32 mouse cellular contexts compared by ENCODE assay signal in the genomic region with DNA sequence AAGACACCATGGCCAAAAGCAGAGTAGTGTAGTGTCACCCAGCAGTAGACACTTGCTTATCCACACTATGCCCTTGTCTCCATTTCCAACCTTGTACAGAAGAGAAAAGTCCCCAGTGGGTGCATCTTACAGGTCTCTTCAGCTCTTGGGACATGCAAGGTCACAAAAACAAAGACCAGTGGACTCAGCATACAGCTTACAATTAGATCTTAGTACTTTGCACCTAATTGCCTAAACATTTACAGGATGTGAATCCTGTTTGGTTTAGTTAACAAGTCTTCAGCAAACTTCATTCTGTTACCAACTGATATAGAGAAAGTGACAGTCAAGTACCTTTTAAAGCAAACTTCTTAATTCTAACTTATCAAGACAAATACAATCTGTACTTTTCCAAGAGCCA.
"Had no signal": no experiment of that assay in that cellular context is flagged by ENCODE, and none has a peak within 500 bp of the region (broad histone marks: within the 10 kb centered on the region; RNA-seq: fewer than 3 reads in every experiment).

No protein-coding gene starts in this region.

- H3K4me1 ChIP-seq: limb, embryonic 10.5 days; limb, embryonic 12.5 days; limb, embryonic 13.5 days; limb, embryonic 15.5 days; liver, embryonic 12.5 days; liver, embryonic 13.5 days; liver, embryonic 15.5 days; lung, embryonic 15.5 days; megakaryocyte, embryonic 14.5 days; midbrain, embryonic 10.5 days; midbrain, embryonic 12.5 days; midbrain, embryonic 13.5 days; midbrain, embryonic 15.5 days; neural tube, embryonic 12.5 days had no signal

- DNase-seq: left cerebral cortex, postnatal 4 days; liver; liver, embryonic 13.5 days; liver, postnatal 0 days; lung, adult 18-20 months; lung, adult 2 months; lung, embryonic 14.5 days; lung, postnatal 10 days; lung, postnatal 14 days; lung, postnatal 36 days; lung, postnatal 4 days; midbrain, embryonic 14.5 days had no signal

- H3K27me3 ChIP-seq: limb, embryonic 12.5 days; limb, embryonic 13.5 days; limb, embryonic 15.5 days; liver, embryonic 12.5 days; liver, embryonic 13.5 days; liver, embryonic 15.5 days; lung, embryonic 15.5 days; megakaryocyte, embryonic 14.5 days; midbrain, embryonic 12.5 days; midbrain, embryonic 13.5 days; midbrain, embryonic 15.5 days; neural tube, embryonic 12.5 days had no signal

- H3K27ac ChIP-seq: limb, embryonic 10.5 days; limb, embryonic 12.5 days; limb, embryonic 13.5 days; limb, embryonic 15.5 days; liver, embryonic 12.5 days; liver, embryonic 13.5 days; liver, embryonic 14.5 days; liver, embryonic 15.5 days; lung, embryonic 15.5 days; macrophage; midbrain, embryonic 10.5 days; midbrain, embryonic 12.5 days; midbrain, embryonic 13.5 days; midbrain, embryonic 15.5 days; neural tube, embryonic 12.5 days had no signal

- H3K9ac ChIP-seq: limb, embryonic 12.5 days; limb, embryonic 13.5 days; limb, embryonic 15.5 days; liver, embryonic 12.5 days; liver, embryonic 13.5 days; liver, embryonic 14.5 days; liver, embryonic 15.5 days; liver, postnatal 0 days; lung, embryonic 14.5 days; lung, embryonic 15.5 days; midbrain, embryonic 12.5 days; midbrain, embryonic 13.5 days; midbrain, embryonic 15.5 days; neural tube, embryonic 12.5 days had no signal

- H3K36me3 ChIP-seq: limb, embryonic 10.5 days; limb, embryonic 12.5 days; limb, embryonic 13.5 days; limb, embryonic 15.5 days; liver, embryonic 12.5 days; liver, embryonic 13.5 days; liver, embryonic 15.5 days; lung, embryonic 15.5 days; midbrain, embryonic 10.5 days; midbrain, embryonic 12.5 days; midbrain, embryonic 13.5 days; midbrain, embryonic 15.5 days; neural tube, embryonic 12.5 days had no signal

- ATAC-seq: liver, embryonic 12.5 days; liver, postnatal 0 days; lung, postnatal 0 days; midbrain, embryonic 13.5 days; midbrain, embryonic 15.5 days; midbrain, embryonic 16.5 days had no signal

- H3K4me2 ChIP-seq: limb, embryonic 12.5 days; limb, embryonic 13.5 days; limb, embryonic 15.5 days; liver, embryonic 11.5 days; liver, embryonic 12.5 days; liver, embryonic 13.5 days; liver, embryonic 15.5 days; lung, embryonic 14.5 days; lung, embryonic 15.5 days; midbrain, embryonic 11.5 days; midbrain, embryonic 12.5 days; midbrain, embryonic 13.5 days; midbrain, embryonic 15.5 days; neural tube, embryonic 12.5 days had no signal

- H3K4me3 ChIP-seq: limb, embryonic 10.5 days; limb, embryonic 12.5 days; limb, embryonic 13.5 days; limb, embryonic 15.5 days; liver, embryonic 12.5 days; liver, embryonic 13.5 days; liver, embryonic 15.5 days; lung, embryonic 15.5 days; megakaryocyte, embryonic 14.5 days; midbrain, embryonic 10.5 days; midbrain, embryonic 12.5 days; midbrain, embryonic 13.5 days; midbrain, embryonic 15.5 days; myocyte; neural tube, embryonic 12.5 days had no signal
